Mouse (Mus musculus) CH12.LX (cell line): Measurements from ENCODE around the gene Syt5. TPM values are rescaled to one million over a fixed set of nuclear protein-coding genes. Genes with fewer than 3 reads are reported as not detected.

Experiments used
- DNase-seq: peaks from one replicate; pipeline ENCODE4 v3.0.0-alpha.2; 2013; ENCODE audit errors: extremely low read depth
- H3K27ac ChIP-seq: 2 replicates; pipeline ENCODE4 v1.5.1; 2012; ENCODE audit warnings: low read depth, mild to moderate bottlenecking, control low read depth, moderate library complexity; ENCODE audit not compliant: insufficient read depth
- H3K27me3 ChIP-seq: replicated peaks from 2 replicates; pipeline ENCODE3; 2012; ENCODE audit warnings: inconsistent platforms
- H3K36me3 ChIP-seq, 2 experiments: replicated peaks in 1 of 2; 2 replicates each; pipeline versions ENCODE3 to v1.6.1; 2012; ENCODE audit warnings: inconsistent platforms in 1 of 2, low read length in 1 of 2, mild to moderate bottlenecking in 1 of 2, mixed read lengths in 1 of 2, moderate library complexity in 1 of 2; ENCODE audit not compliant: control insufficient read depth in 1 of 2, insufficient read depth in 1 of 2
- H3K4me1 ChIP-seq, 2 experiments: 2 replicates each; pipeline ENCODE4 v1.6.1; 2012; ENCODE audit warnings: inconsistent platforms in 1 of 2, moderate library complexity in 1 of 2; ENCODE audit not compliant: insufficient read depth in 2 of 2, control insufficient read depth in 1 of 2
- H3K4me2 ChIP-seq: 2 replicates; pipeline ENCODE4 v1.6.1; 2012; ENCODE audit warnings: low read depth, mild to moderate bottlenecking, control low read depth; ENCODE audit not compliant: poor library complexity, insufficient read depth, severe bottlenecking
- H3K4me3 ChIP-seq, 3 experiments: fragments of 150-350 bp in 1 of 3; sonication (generic) in 1 of 3; replicated peaks in 1 of 3; 2 replicates each; pipeline versions ENCODE3 to v1.5.1; 2011 to 2012; ENCODE audit warnings: low read depth in 2 of 3, low read length in 2 of 3, mild to moderate bottlenecking in 2 of 3, moderate library complexity in 2 of 3, control low read depth in 1 of 3, improper control_type of control experiment in 1 of 3, inconsistent platforms in 1 of 3, mixed read lengths in 1 of 3; ENCODE audit not compliant: poor library complexity in 1 of 3
- H3K79me2 ChIP-seq: replicated peaks from 2 replicates; pipeline ENCODE4 v1.6.1; 2012; ENCODE audit warnings: mild to moderate bottlenecking, moderate library complexity; ENCODE audit not compliant: control insufficient read depth, poor library complexity, insufficient read depth, severe bottlenecking; ENCODE audit errors: extremely low read depth
- H3K9ac ChIP-seq: 2 replicates; pipeline ENCODE4 v1.6.1; 2012; ENCODE audit warnings: low read depth, mild to moderate bottlenecking, control low read depth, moderate library complexity; ENCODE audit not compliant: insufficient read depth
- H3K9me3 ChIP-seq: replicated peaks from 2 replicates; pipeline ENCODE3; 2012; ENCODE audit warnings: low read length, inconsistent platforms, mixed read lengths
- CHD1 ChIP-seq: IDR thresholded peaks from 2 replicates; pipeline ENCODE4 v1.6.1; 2012; ENCODE audit warnings: low read depth, low read length, improper control_type of control experiment, inconsistent platforms
- CHD2 ChIP-seq: IDR thresholded peaks from 2 replicates; pipeline ENCODE4 v1.6.1; 2011; ENCODE audit warnings: low read length, improper control_type of control experiment
- CTCF ChIP-seq, 2 experiments: IDR thresholded peaks in 1 of 2; conservative IDR thresholded peaks in 1 of 2; 2 replicates each; pipeline ENCODE4 v1.5.1; 2011 to 2012; ENCODE audit warnings: low read depth in 2 of 2, low read length in 2 of 2, improper control_type of control experiment in 1 of 2, inconsistent platforms in 1 of 2, mild to moderate bottlenecking in 1 of 2, moderate library complexity in 1 of 2
- E2F4 ChIP-seq: IDR thresholded peaks from 2 replicates; pipeline ENCODE4 v1.6.1; 2011; ENCODE audit warnings: low read depth, low read length, improper control_type of control experiment; ENCODE audit not compliant: insufficient replicate concordance
- ELF1 ChIP-seq: IDR thresholded peaks from 2 replicates; pipeline ENCODE4 v1.6.1; 2014; ENCODE audit warnings: low read depth, mild to moderate bottlenecking, inconsistent platforms, low read length, improper control_type of control experiment
- ETS1 ChIP-seq: conservative IDR thresholded peaks from 2 replicates; pipeline ENCODE4 v1.6.1; 2012; ENCODE audit warnings: low read depth, mild to moderate bottlenecking, inconsistent platforms, low read length, improper control_type of control experiment, moderate library complexity
- KAT2A ChIP-seq: IDR thresholded peaks from 2 replicates; pipeline ENCODE4 v1.6.1; 2012; ENCODE audit warnings: low read length, improper control_type of control experiment, inconsistent platforms; ENCODE audit not compliant: insufficient replicate concordance
- MAFK ChIP-seq: IDR thresholded peaks from 2 replicates; pipeline ENCODE4 v1.6.1; 2011; ENCODE audit warnings: low read length, improper control_type of control experiment; ENCODE audit not compliant: insufficient replicate concordance
- MAX ChIP-seq: IDR thresholded peaks from 2 replicates; pipeline ENCODE4 v1.6.1; 2011; ENCODE audit warnings: low read length, improper control_type of control experiment
- MAZ ChIP-seq: IDR thresholded peaks from 2 replicates; pipeline ENCODE4 v1.6.1; 2012; ENCODE audit warnings: low read depth, mild to moderate bottlenecking, inconsistent platforms, low read length, improper control_type of control experiment, moderate library complexity
- MEF2A ChIP-seq: IDR thresholded peaks from 2 replicates; pipeline ENCODE4 v1.6.1; 2014; ENCODE audit warnings: low read depth, mild to moderate bottlenecking, inconsistent platforms, low read length, improper control_type of control experiment, borderline replicate concordance
- MXI1 ChIP-seq: IDR thresholded peaks from 2 replicates; pipeline ENCODE4 v1.6.1; 2011; ENCODE audit warnings: mild to moderate bottlenecking, low read depth, low read length, improper control_type of control experiment
- MYC ChIP-seq: IDR thresholded peaks from 2 replicates; pipeline ENCODE4 v1.6.1; 2011; ENCODE audit warnings: low read depth, mild to moderate bottlenecking, improper control_type of control experiment, low read length
- NELFE ChIP-seq: IDR thresholded peaks from 2 replicates; pipeline ENCODE4 v1.6.1; 2011; ENCODE audit warnings: low read depth, low read length, improper control_type of control experiment
- NRF1 ChIP-seq: IDR thresholded peaks from 2 replicates; pipeline ENCODE4 v1.6.1; 2014; ENCODE audit warnings: low read depth, mild to moderate bottlenecking, inconsistent platforms, low read length, improper control_type of control experiment, moderate library complexity
- PAX5 ChIP-seq: IDR thresholded peaks from 2 replicates; pipeline ENCODE4 v1.6.1; 2012; ENCODE audit warnings: low read length, inconsistent platforms, mixed read lengths
- POLR2AphosphoS2 ChIP-seq: IDR thresholded peaks from 2 replicates; pipeline ENCODE4 v1.6.1; 2011; ENCODE audit warnings: low read depth, low read length, improper control_type of control experiment
- RCOR1 ChIP-seq: conservative IDR thresholded peaks from 2 replicates; pipeline ENCODE4 v1.6.1; 2012; ENCODE audit warnings: low read depth, mild to moderate bottlenecking, inconsistent platforms, low read length, improper control_type of control experiment
- SIN3A ChIP-seq: IDR thresholded peaks from 2 replicates; pipeline ENCODE4 v1.6.1; 2012; ENCODE audit warnings: low read length, improper control_type of control experiment, inconsistent platforms
- SMC3 ChIP-seq: IDR thresholded peaks from 2 replicates; pipeline ENCODE4 v1.6.1; 2011; ENCODE audit warnings: low read depth, low read length, improper control_type of control experiment
- TCF12 ChIP-seq: IDR thresholded peaks from 2 replicates; pipeline ENCODE4 v1.6.1; 2014; ENCODE audit warnings: low read depth, mild to moderate bottlenecking, inconsistent platforms, low read length, improper control_type of control experiment
- UBTF ChIP-seq: IDR thresholded peaks from 2 replicates; pipeline ENCODE4 v1.6.1; 2012; ENCODE audit warnings: low read depth, mild to moderate bottlenecking, inconsistent platforms, low read length, improper control_type of control experiment, moderate library complexity
- USF1 ChIP-seq: IDR thresholded peaks from 2 replicates; pipeline ENCODE4 v1.6.1; 2014; ENCODE audit warnings: low read depth, mild to moderate bottlenecking, inconsistent platforms, low read length, improper control_type of control experiment
- ZC3H11A ChIP-seq: IDR thresholded peaks from 2 replicates; pipeline ENCODE4 v1.6.1; 2012; ENCODE audit warnings: low read depth, mild to moderate bottlenecking, inconsistent platforms, low read length, improper control_type of control experiment
- ZKSCAN1 ChIP-seq: IDR thresholded peaks from 2 replicates; pipeline ENCODE4 v1.6.1; 2012; ENCODE audit warnings: low read depth, inconsistent platforms, low read length, improper control_type of control experiment, borderline replicate concordance
- ZNF384 ChIP-seq: IDR thresholded peaks from 2 replicates; pipeline ENCODE4 v1.6.1; 2012; ENCODE audit warnings: low read depth, low read length, improper control_type of control experiment, inconsistent platforms
- dilution Hi-C: fragments of 300-500 bp; cut with MboI; formaldehyde crosslinking; loops from 2 replicates; pipeline ENCODE4 v1.14.3; 2020; ENCODE audit warnings: low sequenced_read_pairs; ENCODE audit not compliant: extremely low pct_unique_long_range_greater_than_20kb, extremely low pct_ligation_motif_present
- in situ Hi-C: fragments of 300-500 bp; cut with MboI; formaldehyde crosslinking; loops from 3 replicates; pipeline ENCODE4 v1.14.3; 2019; ENCODE audit warnings: low sequenced_read_pairs, low pct_ligation_motif_present, low pct_unique_long_range_greater_than_20kb, mixed read lengths
- polyA plus RNA-seq: library from polyadenylated mRNA; unstranded; fragments of >175 nt; gene quantifications from 2 replicates; pipeline ENCODE4 v1.2.1, GENCODE M21; 2012; ENCODE audit warnings: low read depth; ENCODE audit not compliant: insufficient read length
- total RNA-seq, 2 experiments: library from RNA; depleted of rRNA; stranded (reverse); fragments of 300-350 nt in 1 of 2; fragments of >200 nt in 1 of 2; gene quantifications; 2 replicates each; pipeline ENCODE4 v1.2.3; 2012 to 2014

Syt5 gene
- total and polyA plus RNA-seq, 3 experiments, result 0.20 to 0.68 (median 0.30) TPM

DNA sequence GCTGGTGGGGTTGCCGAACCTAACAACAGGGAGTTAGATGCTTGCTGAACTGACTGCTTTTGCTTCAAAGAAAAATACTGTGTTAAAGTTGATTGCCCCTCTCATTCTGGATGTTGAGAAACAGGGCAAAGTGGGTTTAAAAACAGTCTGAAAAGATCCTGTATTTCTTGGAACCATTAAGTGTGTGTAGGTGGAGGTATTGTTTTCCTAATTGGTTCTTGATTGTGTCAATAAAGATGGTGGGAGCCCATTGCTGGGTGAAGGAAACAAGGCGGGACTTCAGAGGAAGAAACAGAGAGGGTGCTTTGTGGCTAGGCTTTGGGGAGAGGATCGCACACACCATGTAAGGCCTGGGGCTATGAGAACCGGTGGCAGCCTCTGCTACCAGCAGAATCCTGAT is 10.2 kb downstream of the Syt5 start:
- DNase-seq, result no peak
- H3K4me1 ChIP-seq, result no peaks in the 10 kb centered on the region
- H3K36me3 ChIP-seq, result no peaks in the 10 kb centered on the region
- H3K4me2 ChIP-seq, result no peak overlapping the region
- no peaks in the 10 kb centered on the region for H3K79me2 ChIP-seq
- no peak overlapping the region for H3K27ac ChIP-seq
- H3K4me3 ChIP-seq, result no peak overlapping the region
- dilution Hi-C loops, result no loop called here
- no peak overlapping the region for H3K9ac ChIP-seq
- TF ChIP-seq TCF12, result no peak
- TF ChIP-seq KAT2A, result no peak
- TF ChIP-seq MAX, result no peak
- no peak for TF ChIP-seq POLR2AphosphoS2
- TF ChIP-seq CTCF (conservative IDR thresholded peaks at IDR 0.05 in 1 of 2, IDR thresholded peaks at IDR 0.05 in 1 of 2; ENCODE audit: low read depth in 2 of 2, low read length in 2 of 2), result no peak
- TF ChIP-seq MEF2A, result no peak
- TF ChIP-seq ZKSCAN1, result no peak
- no peak for TF ChIP-seq USF1
- TF ChIP-seq CHD1, result no peak
- no peak for TF ChIP-seq NRF1
- no peak for TF ChIP-seq SIN3A
- no peak for TF ChIP-seq CHD2
- TF ChIP-seq ZNF384, result no peak
- no peak for TF ChIP-seq E2F4
- TF ChIP-seq, all 38 proteins: peak for 0
- Histone ChIP-seq H3K27me3 (peaks cover 57% of the 10 kb centered on the region), H3K9me3 (peaks cover 4% of the 10 kb centered on the region)
- in situ Hi-C loops, result no loop called here

DNA sequence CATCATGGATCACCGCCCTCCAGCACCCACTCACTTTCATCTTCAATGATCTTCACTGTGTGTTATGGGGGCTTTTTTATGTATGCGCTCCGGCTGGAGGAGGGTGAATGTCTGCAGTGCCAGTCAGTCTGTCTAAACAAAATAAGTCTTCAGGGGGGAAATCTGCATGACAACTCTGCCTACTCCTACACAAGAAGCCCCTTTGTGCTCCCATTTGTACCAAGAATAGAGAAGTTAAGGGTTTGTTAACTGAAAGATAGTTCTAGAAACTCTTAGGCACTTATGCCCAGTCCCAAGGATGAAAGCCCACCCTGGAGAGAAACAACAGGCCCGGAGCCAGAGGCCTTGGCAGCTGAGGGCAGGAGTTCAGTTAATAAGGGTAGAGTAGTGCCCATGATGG is 11.0 kb downstream of the Syt5 start:
- Histone ChIP-seq H3K4me1 (no peaks in the 10 kb centered on the region), H3K27me3 (peaks cover 61% of the 10 kb centered on the region), H3K79me2 (no peaks in the 10 kb centered on the region), H3K9me3 (peaks cover 4% of the 10 kb centered on the region), H3K4me2 (no peak overlapping the region), H3K4me3 (no peak overlapping the region), H3K27ac (no peak overlapping the region), H3K36me3 (no peaks in the 10 kb centered on the region), H3K9ac (no peak overlapping the region)
- TF ChIP-seq PAX5 (no peak), MAFK (no peak), ZC3H11A (no peak), MAX (no peak), SMC3 (no peak), MAZ (no peak), KAT2A (no peak), MYC (no peak), MXI1 (no peak), NELFE (no peak), ZNF384 (no peak), RCOR1 (no peak), CTCF (conservative IDR thresholded peaks at IDR 0.05 in 1 of 2, IDR thresholded peaks at IDR 0.05 in 1 of 2; ENCODE audit: low read depth in 2 of 2, low read length in 2 of 2) (no peak), SIN3A (no peak), ETS1 (no peak), E2F4 (no peak), TCF12 (no peak), UBTF (no peak), POLR2AphosphoS2 (no peak), ELF1 (no peak)
- in situ Hi-C loops (no loop called here), dilution Hi-C loops (no loop called here)
- no peak for DNase-seq
